Mouse (Mus musculus) E14TG2a.4 (cell line): ENCODE results near the gene Neurog1.
A peak's percentile ranks its signal among the peaks of the same experiment; 100 is the strongest.

ENCODE experiments used
- H3K27me3 ChIP-seq: 2 replicates; pipeline ENCODE4 v1.6.1; 2014; ENCODE audit warnings: low read length, control low read depth; ENCODE audit not compliant: insufficient read depth
- H3K36me3 ChIP-seq: 2 replicates; pipeline ENCODE4 v1.6.1; 2014; ENCODE audit warnings: low read length, control low read depth; ENCODE audit not compliant: insufficient read depth
- H3K4me1 ChIP-seq: replicated peaks from 2 replicates; pipeline ENCODE4 v1.6.1; 2014; ENCODE audit warnings: low read depth, low read length, control low read depth
- H3K4me3 ChIP-seq: replicated peaks from 2 replicates; pipeline ENCODE4 v1.5.1; 2014; ENCODE audit warnings: mild to moderate bottlenecking, low read length
- H3K9me3 ChIP-seq: 2 replicates; pipeline ENCODE4 v1.6.1; 2014; ENCODE audit warnings: low read length, control low read depth
- CTCF ChIP-seq: conservative IDR thresholded peaks from 2 replicates; pipeline ENCODE4 v1.5.1; 2014; ENCODE audit warnings: low read length
- NANOG ChIP-seq: IDR thresholded peaks from 2 replicates; pipeline ENCODE4 v1.6.1; 2014; ENCODE audit warnings: borderline replicate concordance, low read length, mixed read lengths
- POU5F1 ChIP-seq: IDR thresholded peaks from 2 replicates; pipeline ENCODE4 v1.6.1; 2014; ENCODE audit warnings: low read length, borderline replicate concordance

The Neurog1 gene

DNA sequence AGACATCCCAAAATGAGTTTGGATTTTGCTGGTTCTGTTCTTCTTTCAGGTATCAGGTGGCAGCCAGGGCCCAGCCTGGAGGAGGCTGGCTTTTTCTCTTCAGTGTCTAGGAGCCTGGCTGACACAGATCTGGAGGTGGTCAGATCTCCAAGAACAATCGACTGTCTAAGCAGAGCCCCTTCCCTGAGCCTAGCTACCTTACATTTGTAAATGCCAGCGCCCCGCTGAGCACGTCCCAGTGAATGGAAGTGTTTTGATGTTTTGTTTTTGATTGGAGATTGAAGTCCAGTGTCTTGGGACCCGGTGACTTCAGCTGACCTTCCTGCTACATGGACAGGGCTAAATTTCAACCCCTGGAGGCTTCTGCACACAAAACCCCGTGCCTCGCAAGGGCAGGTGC, 15.8 kb downstream of the Neurog1 start:
- TF ChIP-seq CTCF (no peak), NANOG (no peak), POU5F1 (no peak)

DNA sequence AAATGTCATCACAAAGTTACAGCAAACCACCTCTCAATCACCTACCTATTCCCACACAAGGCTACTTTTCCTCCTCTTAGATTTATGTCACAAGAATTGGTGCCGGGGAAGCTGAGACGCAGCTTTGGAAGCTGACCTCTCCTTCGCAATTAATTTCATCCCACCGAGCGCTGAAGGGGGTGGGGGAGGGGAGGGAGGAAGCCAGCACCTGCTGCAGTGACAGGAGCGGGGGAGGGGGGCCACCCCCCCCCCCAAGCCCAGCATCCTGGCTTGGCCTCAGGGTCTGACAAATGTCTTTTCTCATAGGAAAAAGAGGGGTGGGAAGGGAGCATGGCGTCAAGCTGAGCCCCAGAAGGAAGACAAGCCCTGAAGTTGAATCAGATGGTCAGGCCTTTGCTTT, 23.2 kb downstream of the Neurog1 start:
- TF ChIP-seq POU5F1 (no peak), NANOG (no peak), CTCF (no peak)
- Histone ChIP-seq H3K9me3 (no peaks in the 10 kb centered on the region), H3K4me1 (peaks cover 19% of the 10 kb centered on the region), H3K4me3 (no peak overlapping the region), H3K36me3 (no peaks in the 10 kb centered on the region), H3K27me3 (peaks cover 85% of the 10 kb centered on the region)

More for the DNA sequence above, 15.8 kb downstream of the Neurog1 start:
- H3K9me3 ChIP-seq = no peaks in the 10 kb centered on the region
- H3K27me3 ChIP-seq = peaks cover 48% of the 10 kb centered on the region
- H3K4me1 ChIP-seq = peaks cover 16% of the 10 kb centered on the region
- no peaks in the 10 kb centered on the region for H3K36me3 ChIP-seq
- no peak overlapping the region for H3K4me3 ChIP-seq

DNA sequence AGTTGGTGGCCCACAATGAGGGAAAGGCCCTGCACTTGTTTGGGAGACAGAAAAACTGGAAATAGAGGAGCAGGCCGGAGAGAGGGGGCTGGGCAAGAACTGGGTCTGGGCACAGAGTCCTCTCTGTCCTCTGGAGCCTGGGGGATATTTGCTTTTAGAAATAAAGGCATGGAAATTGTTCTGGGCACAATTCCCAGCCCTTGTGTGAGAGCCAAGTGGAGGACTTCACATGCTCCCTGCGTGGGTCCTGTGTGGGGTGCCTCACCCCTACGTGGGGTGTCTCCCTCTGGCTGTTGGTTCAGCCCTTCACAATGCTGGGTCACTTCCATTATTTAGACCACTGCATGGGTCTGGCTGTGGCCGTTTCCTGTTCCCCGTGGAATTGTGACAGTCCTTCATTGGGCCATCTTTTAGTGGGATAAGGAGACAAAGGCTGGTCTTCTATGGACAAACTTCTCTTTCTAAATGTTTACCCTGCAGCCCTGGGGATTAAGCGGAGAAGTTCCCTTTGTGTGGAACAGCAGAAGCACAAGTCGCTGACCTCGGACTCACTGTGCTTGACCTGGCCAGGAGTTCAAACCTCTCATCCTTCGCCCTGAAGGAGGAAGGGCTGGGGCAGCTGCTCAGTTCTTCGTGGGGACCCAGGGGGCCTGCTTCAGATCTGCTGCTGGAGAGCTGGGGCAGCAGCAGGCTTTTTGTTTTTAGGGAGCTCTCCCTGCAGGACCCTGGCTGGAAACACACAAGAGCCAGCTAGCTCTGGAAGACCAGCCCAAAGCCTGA, 25.6 kb downstream of the Neurog1 start:
- TF ChIP-seq CTCF (no peak), NANOG (no peak), POU5F1 (no peak)
- no peak overlapping the region for H3K4me3 ChIP-seq

DNA sequence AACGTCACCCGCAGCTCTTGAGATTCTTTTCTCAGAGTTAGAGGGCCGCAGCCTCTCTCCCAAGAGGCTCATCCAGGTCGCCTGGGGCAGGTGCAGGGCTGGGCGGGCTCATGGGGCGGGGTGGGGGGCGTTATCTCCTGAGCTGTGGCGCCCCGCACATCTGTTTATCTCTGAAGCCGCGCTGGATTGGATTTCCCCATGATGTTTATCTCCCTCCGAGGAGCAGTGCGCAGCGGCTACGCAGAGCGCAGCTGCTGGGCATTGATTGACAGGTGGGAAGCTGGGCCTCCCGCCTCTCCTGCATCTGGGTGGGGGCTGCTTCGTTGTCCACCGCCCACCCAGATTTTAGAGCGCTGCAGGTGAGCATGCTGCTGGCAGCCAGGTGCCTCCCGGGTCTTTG, 28.3 kb downstream of the Neurog1 start:
- Histone ChIP-seq H3K4me1 (peaks cover 53% of the 10 kb centered on the region), H3K27me3 (peaks cover 91% of the 10 kb centered on the region), H3K4me3 (0 out of 2 replicates have a peak overlapping the region, but pooled peaks have one; percentile 23), H3K36me3 (no peaks in the 10 kb centered on the region), H3K9me3 (no peaks in the 10 kb centered on the region)
- TF ChIP-seq NANOG (no peak), CTCF (no peak), POU5F1 (no peak)

More for the DNA sequence above, 25.6 kb downstream of the Neurog1 start:
- H3K4me1 ChIP-seq = peaks cover 37% of the 10 kb centered on the region
- peaks cover 95% of the 10 kb centered on the region for H3K27me3 ChIP-seq
- H3K36me3 ChIP-seq = no peaks in the 10 kb centered on the region
- no peaks in the 10 kb centered on the region for H3K9me3 ChIP-seq

DNA sequence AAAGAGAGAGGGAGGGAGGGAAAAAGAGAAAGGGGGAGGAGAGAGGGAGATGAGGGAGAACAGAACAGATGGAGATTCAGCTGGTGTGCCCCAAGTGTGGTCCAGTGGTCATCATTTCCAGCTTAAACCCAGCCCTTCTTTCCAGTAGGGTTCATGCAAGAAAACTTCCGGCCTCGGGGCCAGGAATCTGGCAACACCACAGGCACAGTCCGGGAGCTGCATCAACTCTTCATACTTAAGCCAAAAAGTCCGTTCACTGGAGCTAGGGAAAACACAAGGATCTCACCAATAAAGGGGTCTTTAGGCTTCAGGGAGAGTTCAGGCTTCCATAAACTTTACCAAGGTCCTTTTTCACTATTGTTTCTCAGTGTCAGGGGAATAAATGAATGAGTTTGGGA, 29.1 kb downstream of the Neurog1 start:
- Histone ChIP-seq H3K4me1 (peaks cover 50% of the 10 kb centered on the region), H3K4me3 (peak overlapping the region; percentile 78; the same call in 1 of the 2 replicates), H3K27me3 (peaks cover 91% of the 10 kb centered on the region), H3K36me3 (no peaks in the 10 kb centered on the region), H3K9me3 (no peaks in the 10 kb centered on the region)
- TF ChIP-seq NANOG = no peak
- TF ChIP-seq CTCF = no peak
- TF ChIP-seq POU5F1 = no peak

DNA sequence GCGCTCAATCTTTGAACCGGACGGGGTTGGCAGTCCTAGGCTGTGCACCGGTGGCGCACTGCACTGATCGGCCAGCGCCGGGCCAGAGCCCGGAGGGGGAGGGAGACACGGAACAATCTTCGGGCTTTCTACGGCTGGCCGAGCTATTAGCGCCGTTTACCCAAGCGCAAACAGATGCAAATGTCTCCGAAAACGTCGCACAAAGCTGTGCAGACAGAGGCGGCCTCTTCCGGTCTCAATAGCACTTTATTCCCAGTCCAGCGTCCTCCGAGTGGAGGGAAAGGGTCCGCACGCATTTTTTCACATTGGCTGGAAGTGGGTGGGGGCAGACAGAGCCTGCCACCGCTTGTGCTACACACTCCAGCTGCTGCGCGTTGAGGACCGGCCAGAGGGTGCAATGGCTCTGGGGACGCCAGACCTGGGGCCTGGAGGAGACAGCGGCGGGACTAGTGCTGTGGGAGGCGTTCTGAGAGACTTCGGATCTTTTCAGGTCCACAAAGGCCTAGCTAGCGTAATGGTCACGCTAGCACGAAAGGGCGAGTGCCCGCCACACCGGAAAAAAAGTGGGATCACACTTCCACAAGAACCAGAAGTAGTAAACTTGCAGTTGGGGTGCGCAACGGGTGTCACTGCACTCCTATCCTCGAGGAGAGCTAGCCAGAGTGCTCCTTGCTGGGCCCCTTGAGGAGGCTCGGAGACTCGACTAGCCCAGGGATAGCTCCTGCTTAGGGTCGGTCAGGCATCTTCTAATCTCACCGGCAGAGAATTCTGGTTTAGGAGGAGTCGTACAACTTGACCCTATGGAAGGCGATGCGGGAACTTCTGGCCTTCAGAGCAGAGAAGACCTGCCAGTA, 29.7 kb downstream of the Neurog1 start:
- peak overlapping the region; percentile 78 for H3K4me3 ChIP-seq
- no peak; the same call in 1 of the 2 replicates for TF ChIP-seq POU5F1
- peaks cover 88% of the 10 kb centered on the region for H3K27me3 ChIP-seq
- H3K4me1 ChIP-seq = peaks cover 50% of the 10 kb centered on the region
- H3K36me3 ChIP-seq = no peaks in the 10 kb centered on the region
- H3K9me3 ChIP-seq = no peaks in the 10 kb centered on the region

DNA sequence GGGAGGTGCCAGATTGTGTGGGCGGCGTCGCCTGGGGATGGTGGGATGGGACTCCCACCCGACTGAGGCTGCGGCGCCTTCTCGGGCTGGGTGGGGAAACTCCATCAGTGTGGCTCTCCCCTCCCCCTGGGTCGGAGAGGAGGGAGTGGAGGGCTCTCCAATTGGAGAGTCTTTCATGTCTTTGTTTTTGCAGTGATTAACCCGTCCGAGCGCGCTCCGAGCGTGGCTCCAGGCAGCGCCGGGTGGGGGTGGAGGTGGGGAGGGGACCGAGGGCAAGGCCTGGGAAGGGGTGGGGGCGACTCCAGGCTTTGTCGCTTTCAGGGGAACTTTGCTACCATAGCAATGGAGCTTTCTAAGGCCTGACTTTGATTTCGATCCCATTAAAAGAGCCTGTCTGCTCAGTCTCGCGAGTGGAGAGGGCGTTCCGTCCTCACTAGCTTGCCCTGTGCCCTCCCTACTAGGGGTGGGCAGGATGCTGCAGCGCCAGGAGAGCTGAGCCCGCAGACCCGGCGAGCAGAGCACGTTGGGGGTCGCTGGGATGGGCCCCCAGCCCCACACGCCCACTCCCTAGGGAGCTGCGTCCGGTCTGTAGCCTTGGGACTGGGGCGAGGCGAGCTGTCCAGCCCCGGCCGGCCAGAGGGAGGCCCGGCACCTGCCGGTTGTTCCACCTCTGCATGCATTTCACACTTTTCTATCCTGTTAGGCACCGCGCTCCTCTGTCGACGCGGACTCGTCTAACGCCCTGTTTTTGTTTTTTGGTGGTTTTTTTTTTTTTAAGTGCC, 30.6 kb downstream of the Neurog1 start:
- Histone ChIP-seq H3K9me3 (no peaks in the 10 kb centered on the region), H3K4me1 (peaks cover 56% of the 10 kb centered on the region), H3K4me3 (peak overlapping the region; percentile 78), H3K36me3 (no peaks in the 10 kb centered on the region), H3K27me3 (peaks cover 88% of the 10 kb centered on the region)
- TF ChIP-seq POU5F1 = no peak
- no peak for TF ChIP-seq CTCF
- TF ChIP-seq NANOG = no peak

DNA sequence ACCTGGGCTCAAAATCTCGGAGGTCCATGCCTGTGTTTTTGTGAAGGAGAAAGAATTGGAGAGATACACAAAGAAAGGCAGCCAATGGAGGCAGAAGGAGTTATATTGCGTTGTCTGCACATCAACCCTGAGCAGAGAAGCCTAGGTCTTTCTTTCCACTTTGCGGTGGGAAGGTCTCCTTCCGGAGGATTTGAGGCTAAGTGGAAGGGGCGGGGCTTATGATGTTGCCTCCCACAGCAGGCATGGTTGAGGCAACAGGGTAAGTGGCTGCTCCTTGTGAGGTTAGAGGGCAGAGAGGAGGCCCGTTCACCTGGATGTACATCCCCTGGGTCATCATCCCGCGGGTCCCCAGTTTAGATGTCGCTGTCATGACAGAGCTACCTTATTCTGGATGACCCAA, 32.7 kb downstream of the Neurog1 start:
- Histone ChIP-seq H3K4me1 (peaks cover 74% of the 10 kb centered on the region), H3K4me3 (no peak overlapping the region), H3K36me3 (no peaks in the 10 kb centered on the region), H3K27me3 (peaks cover 83% of the 10 kb centered on the region), H3K9me3 (no peaks in the 10 kb centered on the region)
- TF ChIP-seq NANOG (no peak), POU5F1 (no peak), CTCF (no peak)
